Mouse (Mus musculus) CD4-positive helper T cell, adult 2 months (primary cell): Measurements from ENCODE around the gene Mroh8.
A peak's percentile ranks its signal among the peaks of the same experiment; 100 is the strongest.
"Not testable (repeated sequence)": the region's sequence is repeated elsewhere in the genome, so short reads cannot be mapped to it uniquely, and the experiment has no call there.

Experiments
- DNase-seq: peaks from one replicate; pipeline ENCODE4 v3.0.0-alpha.2; 2012; ENCODE audit warnings: low read depth, missing footprints, low spot score

Gene Mroh8

GRCm38 (mm10) chr2:157198405-157198804 lies 80.9 kb downstream of the Mroh8 start:
- not testable (repeated sequence) for DNase-seq

GRCm38 (mm10) chr2:157190651-157191050 lies 88.7 kb downstream of the Mroh8 start:
- peak; percentile 44 for DNase-seq

- no peak for DNase-seq
These were observed 92.1 kb downstream of the Mroh8 start for GRCm38 (mm10) chr2:157187223-157187622.

GRCm38 (mm10) chr2:157186504-157186903 lies 92.8 kb downstream of the Mroh8 start:
- DNase-seq = no peak

- no peak for DNase-seq
These were observed 94.2 kb downstream of the Mroh8 start for GRCm38 (mm10) chr2:157185022-157185660.

- no peak for DNase-seq
These were observed 101.2 kb downstream of the Mroh8 start for GRCm38 (mm10) chr2:157178167-157178566.

- no peak for DNase-seq
These were observed 103.1 kb downstream of the Mroh8 start for GRCm38 (mm10) chr2:157176248-157176647.

- DNase-seq = no peak
These were observed 104.9 kb downstream of the Mroh8 start for GRCm38 (mm10) chr2:157174416-157174815.

- DNase-seq = no peak
These were observed 105.8 kb downstream of the Mroh8 start for GRCm38 (mm10) chr2:157173555-157173954.

- no peak for DNase-seq
These were observed 106.4 kb downstream of the Mroh8 start for GRCm38 (mm10) chr2:157172984-157173383.

GRCm38 (mm10) chr2:157170626-157171025 lies 108.7 kb downstream of the Mroh8 start:
- no peak for DNase-seq

GRCm38 (mm10) chr2:157170166-157170565 lies 109.2 kb downstream of the Mroh8 start:
- no peak for DNase-seq

- DNase-seq = no peak
These were observed 112.8 kb downstream of the Mroh8 start for GRCm38 (mm10) chr2:157166371-157167080.

GRCm38 (mm10) chr2:157165312-157166224 lies 113.8 kb downstream of the Mroh8 start:
- DNase-seq = not testable (repeated sequence)

GRCm38 (mm10) chr2:157164101-157164500 lies 115.2 kb downstream of the Mroh8 start:
- DNase-seq = no peak
